Mouse (Mus musculus): ENCODE results near the gene Mmp9. TPM values are rescaled to one million over a fixed set of nuclear protein-coding genes. Genes with fewer than 3 reads are reported as not detected.

The Mmp9 gene
- polyA plus RNA-seq (2012; rRNA removed; ENCODE audit: low replicate concordance), result 21.9 and 24.5 TPM in 2 replicates

DNA sequence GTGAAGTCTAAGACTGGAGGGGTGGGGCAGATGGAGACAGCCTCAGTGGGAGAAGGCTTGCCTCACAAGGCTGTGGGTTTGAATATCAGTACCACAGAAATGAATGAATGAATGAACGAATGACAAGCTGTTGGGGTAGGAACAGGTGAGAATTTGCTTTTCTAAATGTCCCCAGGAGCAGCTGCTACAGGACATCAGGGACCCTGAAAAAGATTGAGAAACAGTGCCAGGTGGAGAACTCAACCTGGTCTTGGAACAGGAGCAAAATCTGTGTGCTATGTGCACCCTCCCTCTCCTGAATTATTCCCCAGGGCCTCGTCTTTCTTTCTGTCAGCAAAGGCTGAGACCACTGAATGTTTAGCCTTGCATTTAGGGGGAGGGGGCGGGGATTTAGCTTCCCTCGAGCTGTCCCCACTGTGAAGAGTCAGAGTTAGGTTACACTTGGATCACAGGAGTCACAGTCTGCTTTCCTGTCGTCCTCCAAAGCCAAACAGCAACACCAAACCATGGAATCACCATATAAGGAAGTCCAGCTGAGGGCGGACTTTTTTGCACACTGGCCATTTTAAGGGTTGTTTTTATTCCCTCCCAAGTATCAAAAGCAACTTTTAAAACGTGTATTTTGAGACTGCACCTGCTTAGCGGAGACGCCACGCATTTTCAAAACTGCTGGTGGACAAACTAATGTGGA is at the start of gene Mmp9:
Gene Mmp9 (plus strand): TSS at position 641 of the 691 bp plus-strand sequence.

DNA sequence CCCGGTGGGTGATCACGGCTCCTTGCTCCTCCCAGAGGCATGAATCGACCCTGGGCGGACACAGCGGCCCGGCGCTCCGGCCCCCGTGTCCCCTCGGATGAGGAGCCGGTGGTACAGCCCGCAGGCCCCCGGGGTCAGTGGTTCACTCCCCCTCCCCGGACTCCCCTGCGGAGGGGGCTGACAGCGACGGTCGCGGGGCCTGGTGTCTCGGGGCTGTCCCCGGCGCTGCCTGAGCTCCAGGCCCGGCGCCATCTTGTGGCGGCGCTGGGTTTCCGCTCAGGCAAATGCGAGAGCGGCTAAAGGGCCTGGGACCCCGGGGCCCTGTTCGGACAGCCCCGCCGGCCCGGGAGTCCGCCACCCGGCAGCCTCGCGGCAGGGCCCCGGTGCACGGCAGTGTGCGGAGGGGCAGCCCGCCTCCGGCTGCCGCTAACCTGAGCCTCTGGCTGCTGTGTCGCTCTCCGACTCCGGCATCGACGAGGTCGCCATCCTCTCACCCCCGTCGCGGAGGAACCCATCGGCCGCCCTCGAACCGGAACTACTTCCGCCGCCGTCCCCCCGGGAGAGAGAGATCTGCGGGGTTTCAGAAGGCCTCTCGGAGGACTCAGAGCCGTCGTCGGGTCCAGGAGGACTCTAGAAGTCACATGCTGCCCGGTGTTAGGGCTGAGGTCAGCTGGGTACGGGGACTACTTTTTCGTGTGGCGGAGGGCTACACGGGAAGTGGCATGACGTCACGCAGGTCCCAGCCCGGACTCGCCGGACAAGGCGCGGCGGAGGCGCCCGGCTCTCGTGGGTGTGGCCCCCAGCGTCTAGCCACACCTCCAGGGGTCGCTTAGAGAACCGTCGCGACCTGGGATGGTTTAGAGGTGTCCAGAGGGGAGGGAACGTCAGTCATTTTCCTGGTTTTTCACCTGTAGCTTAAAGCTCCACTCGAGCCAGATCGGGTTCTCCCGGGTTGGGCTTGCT is 29.2 kb upstream of the Mmp9 start, which contains the start of gene Zfp335:
Gene Zfp335 (minus strand): TSS at position 672 of the 963 bp plus-strand sequence.

GRCm38 (mm10) chr2:164960716-164961441 is 20.3 kb downstream of the Mmp9 start, which contains the start of gene Slc12a5:
Gene Slc12a5, plus strand, starts transcription at chr2:164960802.

Other genes starting within 250 kb of the Mmp9 start
- gene Spint4, start 242.3 kb upstream of the Mmp9 start, polyA plus RNA-seq (2012; rRNA removed; ENCODE audit: low replicate concordance), result not detected in 2 replicates
- gene Spint5, start 225.5 kb upstream of the Mmp9 start, polyA plus RNA-seq (2012; rRNA removed; ENCODE audit: low replicate concordance), result not detected in 2 replicates
- gene Wfdc3, start 194.8 kb upstream of the Mmp9 start, polyA plus RNA-seq (2012; rRNA removed; ENCODE audit: low replicate concordance), result 0.87 and 2.8 TPM in 2 replicates
- 13.4 and 63.8 TPM in 2 replicates for gene Dnttip1, start 194.8 kb upstream of the Mmp9 start, polyA plus RNA-seq (2012; rRNA removed; ENCODE audit: low replicate concordance)
- 14.8 and 17.3 TPM in 2 replicates for gene Ube2c, start 170.9 kb upstream of the Mmp9 start, polyA plus RNA-seq (2012; rRNA removed; ENCODE audit: low replicate concordance)
- gene Tnnc2, start 160.8 kb upstream of the Mmp9 start, polyA plus RNA-seq (2012; rRNA removed; ENCODE audit: low replicate concordance), result 2.1 and 1,412 TPM in 2 replicates
- 32.9 and 57.5 TPM in 2 replicates for gene Snx21, start 155.0 kb upstream of the Mmp9 start, polyA plus RNA-seq (2012; rRNA removed; ENCODE audit: low replicate concordance)
- gene Acot8, start 135.9 kb upstream of the Mmp9 start, polyA plus RNA-seq (2012; rRNA removed; ENCODE audit: low replicate concordance), result 36.3 and 58.2 TPM in 2 replicates
- gene Zswim3, start 135.7 kb upstream of the Mmp9 start, polyA plus RNA-seq (2012; rRNA removed; ENCODE audit: low replicate concordance), result 2.7 and 4.5 TPM in 2 replicates
- 14.4 and 16.0 TPM in 2 replicates for gene Zswim1, start 118.1 kb upstream of the Mmp9 start, polyA plus RNA-seq (2012; rRNA removed; ENCODE audit: low replicate concordance)
- 0.22 TPM in 1 of 2 replicates, not detected in the other for gene Spata25, start 112.2 kb upstream of the Mmp9 start, polyA plus RNA-seq (2012; rRNA removed; ENCODE audit: low replicate concordance)
- 329 and 398 TPM in 2 replicates for gene Ctsa, start 107.9 kb upstream of the Mmp9 start, polyA plus RNA-seq (2012; rRNA removed; ENCODE audit: low replicate concordance)
- 11.2 and 17.7 TPM in 2 replicates for gene Neurl2, start 107.3 kb upstream of the Mmp9 start, polyA plus RNA-seq (2012; rRNA removed; ENCODE audit: low replicate concordance)
- 327 and 423 TPM in 2 replicates for gene Pltp, start 83.1 kb upstream of the Mmp9 start, polyA plus RNA-seq (2012; rRNA removed; ENCODE audit: low replicate concordance)
- gene Pcif1, start 61.5 kb upstream of the Mmp9 start, polyA plus RNA-seq (2012; rRNA removed; ENCODE audit: low replicate concordance), result 28.2 and 59.8 TPM in 2 replicates
- gene Zfp335, start 29.0 kb upstream of the Mmp9 start, polyA plus RNA-seq (2012; rRNA removed; ENCODE audit: low replicate concordance), result 33.2 and 49.0 TPM in 2 replicates
- 3.0 TPM in 2 replicates for gene Slc12a5, start 20.0 kb downstream of the Mmp9 start, polyA plus RNA-seq (2012; rRNA removed; ENCODE audit: low replicate concordance)
- gene Ncoa5, start 94.1 kb downstream of the Mmp9 start, polyA plus RNA-seq (2012; rRNA removed; ENCODE audit: low replicate concordance), result 25.4 and 29.5 TPM in 2 replicates
- gene Cd40, start 114.8 kb downstream of the Mmp9 start, polyA plus RNA-seq (2012; rRNA removed; ENCODE audit: low replicate concordance), result 31.3 and 45.3 TPM in 2 replicates
- gene 1700025C18Rik, start 150.0 kb downstream of the Mmp9 start, polyA plus RNA-seq (2012; rRNA removed; ENCODE audit: low replicate concordance), result not detected in 2 replicates

Measured in mammary gland, adult 2 months (tissue).